Mouse (Mus musculus): ENCODE measurements around the gene Moxd2. TPM values are rescaled to one million over a fixed set of nuclear protein-coding genes. Genes with fewer than 3 reads are reported as not detected.

The Moxd2 gene
- not detected for polyA plus RNA-seq (2015; fragmentation: Illumina TruSeq; extraction: RNeasy Lipid Tissue Mini Kit (QIAGEN cat#74804); ENCODE audit: low read depth, low replicate concordance)

GRCm38 (mm10) chr6:40887394-40887793, at the start of gene Moxd2:
Gene Moxd2, minus strand, starts transcription at chr6:40887494.

GRCm38 (mm10) chr6:40900287-40900686, 13.0 kb upstream of the Moxd2 start, which contains the start of gene Prss58:
Gene Prss58, minus strand, starts transcription at chr6:40900387.

Other genes with a start within 250 kb of the Moxd2 start
- gene Prss58, start 12.9 kb upstream of the Moxd2 start, polyA plus RNA-seq (2015; fragmentation: Illumina TruSeq; extraction: RNeasy Lipid Tissue Mini Kit (QIAGEN cat#74804); ENCODE audit: low read depth, low replicate concordance) = not detected
- not detected for gene 1700074P13Rik, start 53.1 kb upstream of the Moxd2 start, polyA plus RNA-seq (2015; fragmentation: Illumina TruSeq; extraction: RNeasy Lipid Tissue Mini Kit (QIAGEN cat#74804); ENCODE audit: low read depth, low replicate concordance)
- not detected for gene Gm4744, start 64.4 kb upstream of the Moxd2 start, polyA plus RNA-seq (2015; fragmentation: Illumina TruSeq; extraction: RNeasy Lipid Tissue Mini Kit (QIAGEN cat#74804); ENCODE audit: low read depth, low replicate concordance)
- gene 1810009J06Rik, start 77.3 kb upstream of the Moxd2 start, polyA plus RNA-seq (2015; fragmentation: Illumina TruSeq; extraction: RNeasy Lipid Tissue Mini Kit (QIAGEN cat#74804); ENCODE audit: low read depth, low replicate concordance) = not detected
- gene Gm2663, start 112.0 kb upstream of the Moxd2 start, polyA plus RNA-seq (2015; fragmentation: Illumina TruSeq; extraction: RNeasy Lipid Tissue Mini Kit (QIAGEN cat#74804); ENCODE audit: low read depth, low replicate concordance) = not detected
- gene 2210010C04Rik, start 148.0 kb upstream of the Moxd2 start, polyA plus RNA-seq (2015; fragmentation: Illumina TruSeq; extraction: RNeasy Lipid Tissue Mini Kit (QIAGEN cat#74804); ENCODE audit: low read depth, low replicate concordance) = not detected